Mouse (Mus musculus) gastrocnemius, postnatal 4 days (tissue): ENCODE measurements around the gene Pinlyp. TPM values are rescaled to one million over a fixed set of nuclear protein-coding genes. Genes with fewer than 3 reads are reported as not detected.
A peak's percentile ranks its signal among the peaks of the same experiment; 100 is the strongest.

Experiments
- DNase-seq, 2 experiments: peaks; one replicate each; pipeline ENCODE4 v3.0.0; 2021 to 2022; ENCODE audit warnings: low spot score in 2 of 2, mixed read lengths in 2 of 2
- long read RNA-seq, 2 experiments: library from polyadenylated mRNA; stranded (forward); transcript quantifications; one replicate each; pipeline ENCODE4 v2.0.0; 2021
- total RNA-seq, 2 experiments: library from RNA; stranded (reverse); gene quantifications; 2 replicates each; pipeline ENCODE4 v1.2.3; 2021

Pinlyp gene
- total RNA-seq: not detected
- long read RNA-seq, experiment 1, partial matches to known transcripts: 0 of 2 reads
- long read RNA-seq, experiment 1, other reads (novel, unspliced or antisense): 0 of 2 reads
- long read RNA-seq, experiment 2: 0 reads

GRCm38 (mm10) chr7:24546068-24546614, at the start of gene Pinlyp, which contains the start of gene Xrcc1:
Gene Pinlyp (minus strand): TSS chr7:24546118.
Gene Xrcc1 (plus strand): TSS chr7:24546289.
- DNase-seq: no peak

- no peak for DNase-seq
Observed at GRCm38 (mm10) chr7:24595464-24595863, 49.5 kb upstream of the Pinlyp start.

GRCm38 (mm10) chr7:24594309-24594803, 48.4 kb upstream of the Pinlyp start:
- DNase-seq: no peak

- DNase-seq: peak in 1 of 2 experiments; percentile 68
Observed at GRCm38 (mm10) chr7:24593621-24594308, 47.8 kb upstream of the Pinlyp start.

GRCm38 (mm10) chr7:24592781-24593180, 46.9 kb upstream of the Pinlyp start:
- no peak for DNase-seq

- DNase-seq: no peak
Observed at GRCm38 (mm10) chr7:24592163-24592562, 46.2 kb upstream of the Pinlyp start.

- no peak for DNase-seq
Observed at GRCm38 (mm10) chr7:24591735-24592134, 45.8 kb upstream of the Pinlyp start.

GRCm38 (mm10) chr7:24588336-24588735, 42.4 kb upstream of the Pinlyp start:
- no peak for DNase-seq

- peak; percentile 69 to 78 for DNase-seq
Observed at GRCm38 (mm10) chr7:24587330-24588105, 41.6 kb upstream of the Pinlyp start, which contains the start of the genes Ethe1 and Zfp575. Gene Ethe1 (plus strand): TSS chr7:24587543. Gene Zfp575 (minus strand): TSS chr7:24587641.

- DNase-seq: peak in 1 of 2 experiments; percentile 34
Observed at GRCm38 (mm10) chr7:24586828-24587227, 40.9 kb upstream of the Pinlyp start.

GRCm38 (mm10) chr7:24585995-24586394, 40.1 kb upstream of the Pinlyp start:
- DNase-seq: no peak

GRCm38 (mm10) chr7:24584876-24585275, 39.0 kb upstream of the Pinlyp start:
- no peak for DNase-seq

- DNase-seq: no peak
Observed at GRCm38 (mm10) chr7:24577811-24578210, 31.9 kb upstream of the Pinlyp start.

GRCm38 (mm10) chr7:24574224-24574796, 28.4 kb upstream of the Pinlyp start:
- no peak for DNase-seq

- DNase-seq: no peak
Observed at GRCm38 (mm10) chr7:24572455-24572854, 26.5 kb upstream of the Pinlyp start.

- DNase-seq: no peak
Observed at GRCm38 (mm10) chr7:24571071-24571470, 25.2 kb upstream of the Pinlyp start.

GRCm38 (mm10) chr7:24568512-24568911, 22.6 kb upstream of the Pinlyp start:
- no peak for DNase-seq

GRCm38 (mm10) chr7:24566206-24566605, 20.3 kb upstream of the Pinlyp start:
- no peak for DNase-seq

GRCm38 (mm10) chr7:24565627-24566026, 19.7 kb upstream of the Pinlyp start:
- no peak for DNase-seq

- peak in 1 of 2 experiments; percentile 76 for DNase-seq
Observed at GRCm38 (mm10) chr7:24564607-24565265, 18.8 kb upstream of the Pinlyp start.

- DNase-seq: no peak
Observed at GRCm38 (mm10) chr7:24563837-24564206, 17.9 kb upstream of the Pinlyp start.
